Mouse (Mus musculus) lung, adult 18-20 months (tissue): ENCODE results near the gene Krt84.

Experiments
- DNase-seq, 2 experiments: peaks; one replicate each; pipeline ENCODE4 v3.0.0; 2022; ENCODE audit warnings: mixed read lengths in 2 of 2

The Krt84 gene

GRCm38 (mm10) chr15:101494203-101494602 lies 38.4 kb downstream of the Krt84 start:
- DNase-seq: no peak

DNA sequence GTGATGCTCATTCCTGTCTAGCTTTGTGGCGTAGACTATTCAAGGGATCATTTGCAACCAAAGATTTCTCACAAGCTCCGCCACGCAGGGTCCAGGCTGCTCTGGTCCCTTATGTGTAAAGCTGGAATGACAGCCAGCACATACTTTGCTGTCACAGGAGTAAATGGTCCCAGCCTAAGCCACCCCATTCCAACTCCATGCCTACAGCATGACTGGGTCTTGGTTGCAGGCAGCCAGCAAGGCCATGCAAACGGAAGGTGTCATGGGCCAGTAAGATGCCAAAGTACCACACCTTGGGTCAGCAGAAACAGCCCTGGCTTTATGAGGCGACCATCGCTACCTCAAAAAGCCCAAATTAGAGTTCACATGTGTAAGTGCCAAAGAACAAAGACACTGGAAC lies 38.9 kb downstream of the Krt84 start:
- no peak for DNase-seq

DNA sequence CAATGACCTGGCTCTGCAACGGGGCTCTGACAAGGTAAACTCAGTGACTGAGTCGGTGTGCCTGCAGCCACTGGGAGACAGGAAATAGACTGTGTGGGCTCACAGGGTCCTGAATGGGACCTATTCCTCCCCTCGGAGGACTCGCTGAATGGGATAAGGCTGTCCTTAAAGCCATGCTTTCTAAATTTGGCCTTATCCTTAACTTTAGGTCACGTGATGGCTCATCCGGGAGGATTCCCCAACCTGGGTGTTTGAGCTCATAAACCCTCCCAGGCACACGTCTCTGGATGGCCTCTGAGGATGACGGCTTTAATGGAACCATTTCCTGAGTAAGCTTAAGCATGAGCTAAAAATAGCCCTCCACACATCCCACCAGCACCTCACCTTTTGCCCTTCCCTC lies 39.9 kb downstream of the Krt84 start:
- DNase-seq: no peak

GRCm38 (mm10) chr15:101491431-101491830 lies 41.2 kb downstream of the Krt84 start, which contains the start of gene Krt83:
Gene Krt83 (minus strand): TSS chr15:101491512.
- DNase-seq: peak; percentile 11 to 48

GRCm38 (mm10) chr15:101485911-101486635 lies 46.5 kb downstream of the Krt84 start:
- no peak for DNase-seq

DNA sequence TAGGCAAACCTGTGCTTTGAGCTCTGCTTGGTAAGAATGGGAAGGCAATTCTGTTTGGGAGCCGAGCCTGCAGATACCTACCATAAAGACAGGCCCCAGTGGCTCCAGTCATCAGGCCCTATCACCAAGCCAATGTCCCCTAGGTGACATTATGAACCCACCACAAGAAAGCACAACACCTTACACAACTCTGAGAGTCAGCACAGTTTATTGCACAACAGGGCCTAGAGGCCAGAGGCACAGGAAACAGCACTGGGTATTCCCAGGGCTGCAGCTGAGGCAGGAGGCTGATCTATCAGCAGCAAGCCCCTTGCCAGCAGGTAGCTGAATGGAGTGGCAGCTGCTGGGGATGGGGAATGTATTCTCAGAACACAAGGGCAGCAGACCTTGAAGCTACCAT lies 47.7 kb downstream of the Krt84 start:
- no peak for DNase-seq

DNA sequence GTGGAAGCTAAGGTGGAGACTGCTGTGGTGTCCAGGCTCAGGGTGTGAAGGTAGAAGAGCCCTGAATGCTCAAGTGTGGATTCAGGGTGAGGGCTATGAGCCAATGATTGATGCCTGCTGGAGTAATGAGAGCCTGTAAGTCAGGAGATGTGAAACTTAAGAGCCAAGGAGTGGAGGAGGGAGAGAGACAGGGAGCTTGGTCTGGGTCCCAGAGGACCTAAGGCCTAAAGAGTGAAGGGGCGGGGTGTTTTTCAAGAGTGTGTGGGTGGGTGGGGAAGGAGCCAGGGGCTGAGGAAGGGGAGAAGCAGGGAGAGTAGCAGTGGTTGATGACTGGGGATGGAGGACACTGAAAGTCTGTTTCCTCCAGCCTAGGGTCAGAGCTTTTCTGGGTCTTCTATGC lies 49.0 kb downstream of the Krt84 start:
- DNase-seq: no peak

- no peak for DNase-seq
Observed at GRCm38 (mm10) chr15:101482056-101482455, 50.6 kb downstream of the Krt84 start.

GRCm38 (mm10) chr15:101479666-101480060 lies 53.0 kb downstream of the Krt84 start:
- no peak for DNase-seq

- peak; percentile 50 to 74 for DNase-seq
Observed at GRCm38 (mm10) chr15:101479007-101479665, 53.5 kb downstream of the Krt84 start.
